Mouse (Mus musculus): ENCODE results near the gene Arl2. TPM values are rescaled to one million over a fixed set of nuclear protein-coding genes. Genes with fewer than 3 reads are reported as not detected.

The Arl2 gene
- polyA plus RNA-seq, 2 experiments from 2014 or later, result 17.1 to 31.5 TPM

DNA sequence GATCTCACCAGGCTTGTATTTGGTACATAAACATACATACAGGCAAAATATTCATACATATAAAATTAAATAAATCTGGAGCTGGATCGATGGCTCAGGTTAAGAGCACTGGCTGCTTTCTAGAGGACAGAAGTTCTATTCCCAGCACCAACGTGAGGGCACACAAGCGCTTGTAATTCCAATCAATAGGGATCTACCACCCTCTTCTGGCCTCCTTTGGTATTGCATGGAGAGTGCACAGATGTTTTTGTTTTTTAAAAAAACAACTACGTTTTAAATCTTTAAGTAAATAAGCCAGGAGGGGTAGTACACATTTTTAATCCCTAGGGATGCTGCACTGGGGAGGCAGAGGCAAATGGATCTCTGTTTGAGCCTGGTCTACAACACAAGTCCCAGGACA lies 15.1 kb downstream of the Arl2 start:
- ATAC-seq, result no peak

DNA sequence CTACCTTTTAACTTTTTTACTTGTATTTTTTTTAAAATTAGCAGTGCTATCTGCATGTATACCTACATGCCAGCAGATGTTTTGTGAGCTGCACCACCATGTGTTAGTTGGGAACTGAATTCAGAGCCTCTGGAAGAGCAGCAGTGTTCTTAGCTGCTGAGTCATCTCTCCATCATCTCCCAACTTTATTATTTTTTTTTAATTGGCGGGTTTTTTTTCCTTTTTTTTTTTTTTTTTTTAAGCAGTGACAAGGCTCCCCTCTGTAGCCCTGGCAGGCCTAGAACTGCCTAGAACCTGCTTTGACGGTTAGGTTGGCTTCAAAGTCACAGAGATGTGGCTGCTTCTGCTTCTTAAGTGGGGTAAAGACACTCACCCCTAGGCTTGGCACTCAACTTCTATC lies 16.4 kb downstream of the Arl2 start:
- no peak for ATAC-seq

GRCm38 (mm10) chr19:6123330-6123729 lies 18.0 kb downstream of the Arl2 start:
- no peak for ATAC-seq

GRCm38 (mm10) chr19:6121761-6122160 lies 19.6 kb downstream of the Arl2 start:
- ATAC-seq, result no peak

GRCm38 (mm10) chr19:6118677-6119185 lies 22.6 kb downstream of the Arl2 start:
- ATAC-seq, result peak; percentile 35

DNA sequence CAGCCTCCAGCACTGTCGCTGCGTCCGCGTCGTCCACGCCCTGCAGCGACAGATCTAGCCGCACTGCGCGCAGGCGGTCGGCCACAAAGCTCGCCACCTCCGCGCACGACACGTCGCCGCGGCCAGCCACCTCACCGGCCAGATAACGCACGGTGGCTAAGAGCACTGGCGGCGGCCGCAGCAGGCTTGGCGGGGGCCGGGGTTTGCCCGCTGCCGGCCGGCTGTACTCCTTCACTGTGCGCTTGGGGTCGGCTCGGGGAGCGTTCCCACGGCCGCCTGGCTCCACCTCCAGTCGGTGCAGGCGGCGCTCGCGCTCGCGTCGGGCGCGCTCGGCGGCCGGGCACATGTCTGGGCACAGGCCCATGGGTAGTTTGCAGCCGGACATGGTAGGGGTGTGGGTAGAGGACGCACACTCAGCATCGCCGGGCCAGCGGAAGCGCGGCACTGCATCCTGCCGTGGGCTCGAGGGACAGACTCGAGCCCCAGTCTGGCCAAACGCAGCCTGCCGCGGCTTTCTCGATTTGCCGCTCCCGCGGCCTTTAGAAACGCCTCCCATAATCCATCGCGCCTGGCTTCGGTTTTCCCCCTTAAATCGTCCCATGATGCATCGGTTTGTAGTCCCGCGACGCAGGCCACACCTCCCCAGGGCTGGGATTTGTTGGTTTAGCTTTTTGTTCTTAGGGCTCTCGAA lies 23.2 kb downstream of the Arl2 start, which contains the start of gene Sac3d1:
Gene Sac3d1 (minus strand): TSS at position 665 of the 691 bp plus-strand sequence.
- ATAC-seq, result peak; percentile 98

- ATAC-seq, result no peak
Observed at GRCm38 (mm10) chr19:6117346-6117985, 23.9 kb downstream of the Arl2 start.

- ATAC-seq, result no peak
Observed at GRCm38 (mm10) chr19:6116113-6116850, 25.1 kb downstream of the Arl2 start.

GRCm38 (mm10) chr19:6113116-6113515 lies 28.2 kb downstream of the Arl2 start:
- ATAC-seq, result no peak

DNA sequence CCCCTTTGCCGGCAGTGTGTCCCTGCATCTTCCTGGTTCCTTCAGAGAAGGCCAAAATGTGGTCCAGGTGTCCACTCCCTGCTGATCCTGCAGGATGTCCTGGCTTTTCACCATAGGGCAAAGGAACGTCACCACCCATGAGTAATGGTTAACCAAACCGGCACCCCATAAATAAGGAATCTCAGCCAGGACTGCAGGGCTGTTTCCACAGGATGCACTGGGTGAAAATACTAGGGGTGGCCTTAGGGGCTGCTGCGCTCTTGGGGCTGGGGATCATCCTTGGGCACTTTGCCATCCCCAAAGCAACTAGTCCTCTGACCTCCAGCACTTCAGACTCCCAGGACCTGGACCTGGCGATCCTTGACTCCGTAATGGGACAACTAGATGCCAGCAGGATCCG lies 35.8 kb downstream of the Arl2 start, which contains the start of gene Naaladl1:
Gene Naaladl1 (plus strand): TSS at position 197 of the 400 bp plus-strand sequence.
- ATAC-seq, result no peak

GRCm38 (mm10) chr19:6104476-6104875 lies 36.9 kb downstream of the Arl2 start:
- ATAC-seq, result no peak

DNA sequence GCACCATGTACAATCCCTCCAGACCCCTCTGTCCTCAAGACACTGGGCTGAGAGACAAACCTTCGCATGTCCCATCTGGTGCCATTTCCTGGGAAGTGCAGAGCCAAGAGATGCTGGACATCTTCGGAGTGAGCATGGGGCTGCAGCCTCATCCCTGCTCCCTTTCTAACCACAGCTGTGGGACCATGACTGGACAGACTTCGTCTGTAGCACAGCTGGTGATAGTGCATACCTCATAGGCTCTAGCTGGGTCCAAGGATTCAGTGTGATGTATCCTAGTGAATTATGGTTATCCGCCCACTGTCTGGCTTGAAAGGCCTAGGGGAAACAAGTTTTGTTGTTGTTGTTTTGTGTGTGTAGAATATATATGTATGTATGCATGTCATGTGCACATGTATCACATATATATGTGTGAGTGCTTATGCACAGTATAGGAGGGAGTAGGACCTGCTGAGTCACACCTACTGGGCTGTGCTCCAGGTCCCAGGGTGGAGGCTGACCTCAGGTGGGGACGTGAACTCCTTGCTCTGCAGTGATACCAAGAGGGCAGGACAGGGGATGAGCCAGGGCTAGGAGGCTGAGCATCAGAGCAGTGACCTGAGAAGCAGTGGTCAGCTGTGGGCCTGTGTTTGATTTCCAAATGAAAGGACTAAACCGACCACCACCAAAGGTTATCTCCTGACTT lies 39.0 kb downstream of the Arl2 start:
- ATAC-seq, result no peak

DNA sequence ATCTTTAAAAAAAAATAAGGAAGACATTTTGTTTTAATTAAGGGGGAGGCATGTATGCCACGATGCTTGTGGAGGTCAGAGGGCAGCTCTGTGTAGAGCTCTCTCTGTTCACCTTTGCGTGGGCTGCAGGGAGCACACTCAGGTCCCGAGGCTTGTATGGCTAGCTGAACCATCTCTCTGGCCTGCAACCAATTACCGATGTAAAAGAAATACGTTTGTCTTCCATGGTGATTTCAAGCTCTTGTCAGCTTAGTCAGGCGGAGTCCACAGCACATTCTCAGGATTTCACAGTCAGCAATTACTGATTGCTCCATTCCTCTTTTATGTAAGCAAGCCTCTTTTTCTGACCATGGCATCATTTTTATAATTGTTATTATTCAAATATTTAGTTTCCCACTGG lies 40.2 kb downstream of the Arl2 start:
- ATAC-seq, result no peak

DNA sequence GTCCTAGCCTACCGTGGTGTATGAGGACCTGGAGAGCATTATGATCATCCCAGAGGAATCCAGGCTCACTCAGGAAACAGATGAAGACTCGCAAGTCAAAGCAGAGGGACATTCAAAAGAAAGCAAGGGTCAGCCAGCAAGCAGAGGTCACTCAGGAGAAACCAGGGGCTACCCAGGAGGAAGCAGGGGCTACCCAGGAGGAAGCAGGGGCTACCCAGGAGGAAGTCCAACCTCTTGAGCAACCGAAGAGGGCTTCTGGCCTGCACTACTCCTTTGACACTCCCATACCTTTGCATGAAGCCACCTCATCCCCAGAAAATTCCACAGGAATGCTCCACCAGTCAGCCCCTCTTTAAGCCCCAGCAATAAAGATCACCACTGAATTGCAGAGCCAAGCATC lies 43.5 kb downstream of the Arl2 start:
- no peak for ATAC-seq

- ATAC-seq, result no peak
Observed at GRCm38 (mm10) chr19:6094119-6094518, 47.2 kb downstream of the Arl2 start, which contains the start of gene AC131692.1. AC131692.1 (plus strand) TSS chr19:6094419.

DNA sequence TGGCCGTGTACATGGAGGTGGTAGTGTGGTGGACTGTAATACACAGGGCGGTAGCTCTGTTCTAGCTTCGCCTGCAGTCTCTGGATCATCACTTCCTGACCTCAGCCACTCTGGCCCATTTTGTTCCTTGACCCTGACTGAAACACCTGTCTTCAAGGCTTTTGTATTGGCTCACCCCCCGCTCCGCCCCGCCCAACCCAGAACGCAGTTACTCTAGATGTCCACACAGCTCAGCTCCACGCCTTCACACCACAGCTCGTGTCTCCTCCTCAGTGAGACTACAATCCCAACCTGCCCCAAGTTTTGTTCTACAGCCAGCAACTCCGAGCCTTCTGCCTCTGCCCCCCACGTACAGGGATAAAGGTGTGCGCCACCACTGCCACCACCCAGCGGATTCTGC lies 52.5 kb downstream of the Arl2 start:
- no peak for ATAC-seq

GRCm38 (mm10) chr19:6085417-6085879 lies 55.9 kb downstream of the Arl2 start:
- ATAC-seq, result peak; percentile 78

DNA sequence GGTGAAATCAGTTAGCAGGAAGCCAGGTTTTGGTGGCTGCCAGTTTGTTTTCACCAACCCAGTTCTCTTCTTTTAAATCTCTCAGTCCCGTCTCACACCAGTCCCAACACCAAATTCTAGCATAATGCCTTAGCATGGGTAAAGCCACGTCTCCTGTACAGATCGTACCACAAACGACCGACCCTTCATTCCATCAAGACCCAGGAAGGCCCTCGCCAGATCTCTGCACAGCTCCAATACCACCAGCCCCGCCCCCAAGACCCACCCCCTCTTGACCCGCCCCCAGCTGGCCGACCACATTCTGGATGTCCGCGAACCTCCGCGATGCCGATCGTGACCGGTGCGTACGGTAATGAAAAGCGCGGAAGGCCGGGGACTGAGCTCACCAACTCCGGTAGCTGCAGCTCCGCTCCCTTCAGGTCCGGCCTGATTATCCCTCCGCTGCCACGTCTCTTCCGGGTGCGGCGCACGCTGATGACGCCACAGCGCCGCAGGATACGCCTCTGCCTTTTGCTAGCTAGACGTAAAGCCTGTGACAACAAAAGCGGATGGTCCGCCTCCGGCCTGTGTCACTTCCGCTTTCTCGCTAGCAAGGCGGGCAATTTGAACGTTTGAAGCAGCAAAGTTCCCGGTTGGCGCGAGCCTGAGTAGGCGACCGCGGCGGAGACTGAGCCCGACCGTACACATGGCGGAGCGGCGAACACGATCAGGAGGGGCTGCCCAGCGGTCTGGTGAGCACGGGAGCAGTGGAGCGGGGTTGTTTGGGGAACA lies 56.7 kb downstream of the Arl2 start, which contains the start of the genes Zfpl1 and Cdca5:
Gene Zfpl1 (minus strand): TSS at position 479 of the 771 bp plus-strand sequence.
Gene Cdca5 (plus strand): TSS at position 506 of the 771 bp plus-strand sequence.
- ATAC-seq, result peak; percentile 94

Measured in CD4-positive, CD25-positive, alpha-beta regulatory T cell, adult 4 months (primary cell).